Mouse (Mus musculus) forebrain, embryonic 12.5 days (tissue): Measurements from ENCODE around the gene Cfap58. TPM values are rescaled to one million over a fixed set of nuclear protein-coding genes. Genes with fewer than 3 reads are reported as not detected.

ENCODE experiments used
- ATAC-seq: fragments of 200-750 bp; cut with Nextera tagmentation; 2 replicates; pipeline ENCODE4 v1.8.0; 2017; ENCODE audit warnings: moderate TSS enrichment; ENCODE audit not compliant: low FRiP score
- H3K27ac ChIP-seq: fragments of 300-500 bp; sonication (generic); 2 replicates; pipeline ENCODE4 v1.5.1; 2016; ENCODE audit warnings: mild to moderate bottlenecking
- H3K27me3 ChIP-seq: fragments of 300-500 bp; sonication (generic); 2 replicates; pipeline ENCODE4 v1.6.1; 2016; ENCODE audit warnings: mild to moderate bottlenecking
- H3K36me3 ChIP-seq: fragments of 300-500 bp; sonication (generic); replicated peaks from 2 replicates; pipeline ENCODE4 v1.6.1; 2016; ENCODE audit warnings: mild to moderate bottlenecking
- H3K4me1 ChIP-seq: fragments of 300-500 bp; sonication (generic); 2 replicates; pipeline ENCODE4 v1.6.1; 2016
- H3K4me2 ChIP-seq: fragments of 300-500 bp; sonication (generic); 2 replicates; pipeline ENCODE4 v1.6.1; 2016; ENCODE audit warnings: mild to moderate bottlenecking, moderate library complexity
- H3K4me3 ChIP-seq: fragments of 300-500 bp; sonication (generic); replicated peaks from 2 replicates; pipeline ENCODE4 v1.5.1; 2016; ENCODE audit warnings: mild to moderate bottlenecking
- H3K9ac ChIP-seq: fragments of 300-500 bp; sonication (generic); 2 replicates; pipeline ENCODE4 v1.6.1; 2016; ENCODE audit warnings: mild to moderate bottlenecking
- H3K9me3 ChIP-seq: fragments of 300-500 bp; sonication (generic); 2 replicates; pipeline ENCODE4 v1.6.1; 2016
- WGBS: fragments of 180-500 bp; shearing (Covaris S2); methylation state at CpG from one replicate; pipeline ENCODE4 v1.1.7; 2016; 5-methylcytosine and 5-hydroxymethylcytosine counted together
- microRNA-seq: library from miRNA; unstranded; fragments of <30 nt; microRNA quantifications from one replicate; pipeline ENCODE4, GENCODE M21; 2017
- polyA plus RNA-seq: library from polyadenylated mRNA; unstranded; fragments of >200 nt; fragmentation: Nextera tagmentation; extraction: Ambion mirVana; gene quantifications from 2 replicates; pipeline ENCODE4 v1.2.1, GENCODE M21; 2016

Cfap58 gene
- polyA plus RNA-seq, 1 experiment from 2014 or later, result 0.10 TPM

DNA sequence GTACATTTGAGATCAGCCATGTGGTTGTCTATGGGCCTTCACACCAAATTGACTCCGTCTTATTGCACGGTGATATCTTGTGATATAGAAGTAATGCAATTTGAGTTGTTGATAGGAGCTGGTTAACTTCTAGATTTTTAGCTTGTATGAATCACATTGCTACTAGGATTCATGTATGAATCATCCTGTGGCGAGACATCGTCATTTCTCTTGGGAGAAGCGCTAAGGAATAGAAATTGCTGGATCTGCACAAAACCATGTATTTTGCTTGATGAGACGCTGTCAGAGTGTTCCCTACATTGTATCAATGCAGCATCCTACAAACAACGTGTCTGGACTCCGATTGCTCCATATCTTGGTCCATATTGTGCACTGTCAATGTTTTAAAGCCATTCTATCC is 102.1 kb downstream of the Cfap58 start:
- ATAC-seq, result no peak
- WGBS, result 92% methylated on average over 8 of the region's 8 CpGs
- H3K9ac ChIP-seq, result no peak overlapping the region
- H3K9me3 ChIP-seq, result no peaks in the 10 kb centered on the region
- no peaks in the 10 kb centered on the region for H3K27me3 ChIP-seq
- H3K4me2 ChIP-seq, result no peak overlapping the region
- no peak overlapping the region for H3K27ac ChIP-seq
- H3K4me3 ChIP-seq, result no peak overlapping the region
- H3K4me1 ChIP-seq, result no peaks in the 10 kb centered on the region; the same call in 1 of the 2 replicates
- H3K36me3 ChIP-seq, result no peaks in the 10 kb centered on the region

- H3K4me2 ChIP-seq, result no peak overlapping the region
- H3K27me3 ChIP-seq, result no peaks in the 10 kb centered on the region
- 89% methylated on average over 7 of the region's 7 CpGs for WGBS
- H3K9me3 ChIP-seq, result no peaks in the 10 kb centered on the region
- no peak overlapping the region for H3K27ac ChIP-seq
- no peak overlapping the region for H3K4me3 ChIP-seq
- ATAC-seq, result no peak
- no peak overlapping the region for H3K9ac ChIP-seq
- H3K36me3 ChIP-seq, result no peaks in the 10 kb centered on the region
- no peaks in the 10 kb centered on the region for H3K4me1 ChIP-seq
Observed at GRCm38 (mm10) chr19:48047315-48047714, 109.8 kb downstream of the Cfap58 start.

- ATAC-seq, result no peak
- H3K4me2 ChIP-seq, result no peak overlapping the region
- whole genome bisulfite sequencing, result 82% methylated on average over 3 of the region's 3 CpGs
- no peaks in the 10 kb centered on the region for H3K9me3 ChIP-seq
- no peak overlapping the region for H3K27ac ChIP-seq
- H3K36me3 ChIP-seq, result no peaks in the 10 kb centered on the region
- H3K9ac ChIP-seq, result no peak overlapping the region
- H3K4me1 ChIP-seq, result peaks cover 8% of the 10 kb centered on the region
- no peak overlapping the region for H3K4me3 ChIP-seq
- H3K27me3 ChIP-seq, result no peaks in the 10 kb centered on the region; the same call in 1 of the 2 replicates
Observed at GRCm38 (mm10) chr19:48049361-48049760, 111.9 kb downstream of the Cfap58 start.

DNA sequence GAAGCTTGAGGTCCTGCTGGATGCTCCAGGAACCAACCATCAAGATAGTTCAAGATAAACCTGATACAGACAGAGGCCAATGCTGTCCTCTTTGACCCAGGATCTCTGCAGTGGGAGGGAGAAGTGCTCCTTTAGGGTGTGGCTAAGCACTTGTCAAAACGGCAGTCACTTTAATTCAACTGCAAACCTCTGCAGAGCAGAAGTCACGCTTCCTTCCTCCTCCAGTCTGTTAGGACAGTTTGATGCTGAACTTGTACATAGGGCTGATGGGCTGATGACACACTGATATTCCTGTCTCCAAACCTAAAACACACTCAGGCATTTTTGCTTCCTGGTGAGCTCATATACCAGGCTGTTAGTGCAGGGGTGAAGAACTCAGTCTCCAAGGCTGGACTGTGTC is 125.8 kb downstream of the Cfap58 start:
- no peak for ATAC-seq
- Histone ChIP-seq H3K27me3 (0 out of 2 replicates have a peak, but pooled peaks cover 5% of the 10 kb centered on the region), H3K4me2 (no peak overlapping the region), H3K27ac (no peak overlapping the region), H3K36me3 (no peaks in the 10 kb centered on the region), H3K9ac (no peak overlapping the region), H3K4me3 (no peak overlapping the region), H3K9me3 (no peaks in the 10 kb centered on the region), H3K4me1 (peaks cover 4% of the 10 kb centered on the region; the same call in 1 of the 2 replicates)
- WGBS, result 84% methylated on average over 2 of the region's 2 CpGs

GRCm38 (mm10) chr19:48079718-48080117 is 142.2 kb downstream of the Cfap58 start:
- H3K9ac ChIP-seq, result no peak overlapping the region
- no peak overlapping the region for H3K4me3 ChIP-seq
- no peak overlapping the region for H3K27ac ChIP-seq
- no peaks in the 10 kb centered on the region for H3K36me3 ChIP-seq
- H3K9me3 ChIP-seq, result no peaks in the 10 kb centered on the region
- H3K27me3 ChIP-seq, result peaks cover 4% of the 10 kb centered on the region; the same call in 1 of the 2 replicates
- ATAC-seq, result no peak
- no peak overlapping the region for H3K4me2 ChIP-seq
- WGBS, result 76% methylated on average over 3 of the region's 3 CpGs
- peaks cover 7% of the 10 kb centered on the region; the same call in 1 of the 2 replicates for H3K4me1 ChIP-seq

- no peak overlapping the region for H3K9ac ChIP-seq
- 44% methylated on average over 4 of the region's 4 CpGs for WGBS
- H3K4me1 ChIP-seq, result peaks cover 4% of the 10 kb centered on the region; the same call in 1 of the 2 replicates
- H3K4me2 ChIP-seq, result no peak overlapping the region
- ATAC-seq, result no peak; the same call in 1 of the 2 replicates
- no peak overlapping the region for H3K4me3 ChIP-seq
- H3K36me3 ChIP-seq, result no peaks in the 10 kb centered on the region
- H3K27me3 ChIP-seq, result peaks cover 4% of the 10 kb centered on the region; the same call in 1 of the 2 replicates
- no peak overlapping the region for H3K27ac ChIP-seq
- H3K9me3 ChIP-seq, result no peaks in the 10 kb centered on the region
Observed at GRCm38 (mm10) chr19:48081456-48081855, 144.0 kb downstream of the Cfap58 start.

Small RNA genes within 50 kb of the gene (microRNA-seq; reads per million reads assigned to microRNA genes)
- gene Gm22240, result 0.73 reads per million

Other genes starting within 250 kb of the Cfap58 start
- gene Col17a1, start 245.6 kb upstream of the Cfap58 start, polyA plus RNA-seq, result 0.92 and 1.1 TPM in 2 replicates
- 297 and 314 TPM in 2 replicates for gene Sfr1, start 206.0 kb upstream of the Cfap58 start, polyA plus RNA-seq
- 61.8 and 62.7 TPM in 2 replicates for gene Gsto1, start 82.7 kb upstream of the Cfap58 start, polyA plus RNA-seq
- 0.95 and 1.3 TPM in 2 replicates for gene Gsto2, start 72.1 kb upstream of the Cfap58 start, polyA plus RNA-seq
- 0.22 and 0.37 TPM in 2 replicates for gene Cfap43, start 18.4 kb upstream of the Cfap58 start, polyA plus RNA-seq
- gene Itprip, start 18.4 kb upstream of the Cfap58 start, polyA plus RNA-seq, result 17.9 and 19.8 TPM in 2 replicates